Mouse (Mus musculus): ENCODE data around the gene Fam76b. TPM values are rescaled to one million over a fixed set of nuclear protein-coding genes. Genes with fewer than 3 reads are reported as not detected.

Fam76b gene
- polyA plus RNA-seq, 1 experiment from 2014 or later, result 21.4 TPM

DNA sequence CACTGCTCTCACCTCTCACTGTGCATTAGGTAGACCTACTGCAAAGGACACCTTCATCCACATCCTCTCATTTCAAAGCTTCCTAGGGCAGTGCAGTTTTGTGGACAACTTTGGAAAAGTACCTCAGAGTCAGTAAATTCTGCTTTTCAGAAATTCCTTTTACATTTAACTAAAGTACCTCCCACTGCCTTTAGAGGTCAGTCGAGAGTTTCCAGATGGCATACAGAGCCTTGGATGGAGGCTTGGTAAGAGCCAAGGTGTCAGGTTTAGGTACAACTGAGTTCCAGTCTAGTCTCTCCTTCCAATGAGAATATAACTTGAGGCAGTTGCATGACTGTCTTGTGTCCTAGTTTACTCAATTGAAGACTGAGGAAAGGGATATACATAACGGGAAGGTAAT is 46.8 kb downstream of the Fam76b start:
- 38% methylated on average over 2 of the region's 2 CpGs for WGBS
- Histone ChIP-seq H3K4me3 (no peak overlapping the region), H3K4me1 (no peaks in the 10 kb centered on the region), H3K9ac (no peak overlapping the region), H3K9me3 (no peaks in the 10 kb centered on the region), H3K36me3 (no peaks in the 10 kb centered on the region), H3K27me3 (no peaks in the 10 kb centered on the region), H3K4me2 (no peak overlapping the region), H3K27ac (no peak overlapping the region)
- no peak for ATAC-seq (ENCODE audit: insufficient number of reproducible peaks, low FRiP score, low TSS enrichment, low read depth)

DNA sequence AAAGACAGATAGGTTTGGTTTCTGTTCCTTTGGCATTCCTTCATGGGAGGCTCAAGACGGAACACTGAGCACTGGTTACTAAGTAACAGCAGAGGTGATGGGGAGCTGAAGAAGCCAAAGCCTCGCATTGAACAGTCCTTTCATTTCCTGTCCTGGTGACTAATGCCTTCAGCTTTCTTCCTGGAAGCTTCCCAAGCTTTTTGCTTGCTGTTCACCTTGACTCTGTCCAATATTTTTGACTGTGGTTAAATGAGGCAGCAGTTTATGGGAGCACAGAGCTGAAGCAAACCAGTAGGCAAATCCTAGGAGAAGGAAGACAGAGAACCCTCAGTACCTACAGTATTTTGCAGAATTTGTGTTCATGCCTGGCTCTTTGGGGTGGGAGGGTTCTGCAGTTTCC is 47.8 kb downstream of the Fam76b start:
- Histone ChIP-seq H3K4me2 (no peak overlapping the region), H3K4me1 (no peaks in the 10 kb centered on the region), H3K9me3 (no peaks in the 10 kb centered on the region), H3K36me3 (no peaks in the 10 kb centered on the region), H3K27me3 (no peaks in the 10 kb centered on the region), H3K4me3 (no peak overlapping the region), H3K27ac (no peak overlapping the region), H3K9ac (no peak overlapping the region)
- WGBS, result 48% methylated on average over 2 of the region's 2 CpGs
- ATAC-seq (ENCODE audit: insufficient number of reproducible peaks, low FRiP score, low TSS enrichment, low read depth), result no peak

DNA sequence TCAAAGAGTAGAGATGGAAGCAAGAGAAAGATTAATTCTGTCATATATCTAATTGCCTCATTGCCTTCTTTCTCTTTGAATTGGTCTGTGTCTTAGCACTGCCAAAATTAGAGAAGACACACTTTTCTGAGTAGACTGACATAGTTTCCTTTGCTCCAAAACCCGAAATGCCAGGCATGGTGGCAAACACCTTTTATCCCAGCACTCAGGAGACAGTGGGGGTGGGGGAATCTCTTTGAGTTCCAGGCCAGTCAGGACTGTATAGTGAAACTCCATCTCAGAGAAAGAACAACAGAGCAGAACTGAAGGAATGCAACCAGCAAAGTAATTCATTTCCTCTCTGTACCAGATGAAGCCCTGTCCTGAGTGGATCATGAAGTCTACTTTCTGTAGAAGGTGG is 53.2 kb downstream of the Fam76b start:
- H3K9ac ChIP-seq, result no peak overlapping the region
- H3K4me2 ChIP-seq, result no peak overlapping the region
- H3K27me3 ChIP-seq, result no peaks in the 10 kb centered on the region
- 45% methylated on average over 1 of the region's 1 CpGs for WGBS
- H3K27ac ChIP-seq, result no peak overlapping the region
- H3K9me3 ChIP-seq, result no peaks in the 10 kb centered on the region
- no peaks in the 10 kb centered on the region for H3K4me1 ChIP-seq
- H3K4me3 ChIP-seq, result no peak overlapping the region
- no peaks in the 10 kb centered on the region for H3K36me3 ChIP-seq
- ATAC-seq (ENCODE audit: insufficient number of reproducible peaks, low FRiP score, low TSS enrichment, low read depth), result no peak

DNA sequence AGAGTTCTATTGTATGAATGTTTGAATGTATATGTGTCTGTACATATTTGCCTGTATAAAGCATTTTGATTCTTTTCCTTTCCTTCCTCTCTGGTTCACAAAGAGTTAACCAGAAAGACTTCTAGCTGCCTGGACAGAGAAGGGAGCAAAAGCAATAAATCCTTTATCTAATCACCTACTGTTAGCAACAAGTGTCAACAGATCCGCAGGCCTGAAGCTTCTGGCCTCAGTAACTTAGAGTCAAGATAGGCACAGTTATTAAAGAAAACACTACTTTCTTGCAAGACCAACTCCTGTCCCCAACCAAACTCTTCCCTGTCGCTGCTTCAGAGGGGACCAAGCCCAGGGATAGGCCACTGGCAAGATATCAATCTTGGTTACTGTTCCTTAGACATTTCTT is 55.0 kb downstream of the Fam76b start:
- no peaks in the 10 kb centered on the region for H3K4me1 ChIP-seq
- H3K27me3 ChIP-seq, result no peaks in the 10 kb centered on the region
- no peak for ATAC-seq (ENCODE audit: insufficient number of reproducible peaks, low FRiP score, low TSS enrichment, low read depth)
- H3K9me3 ChIP-seq, result no peaks in the 10 kb centered on the region
- no peak overlapping the region for H3K27ac ChIP-seq
- no peak overlapping the region for H3K4me3 ChIP-seq
- no peaks in the 10 kb centered on the region for H3K36me3 ChIP-seq
- no peak overlapping the region for H3K9ac ChIP-seq
- no peak overlapping the region for H3K4me2 ChIP-seq
- WGBS, result 11% methylated on average over 2 of the region's 2 CpGs

DNA sequence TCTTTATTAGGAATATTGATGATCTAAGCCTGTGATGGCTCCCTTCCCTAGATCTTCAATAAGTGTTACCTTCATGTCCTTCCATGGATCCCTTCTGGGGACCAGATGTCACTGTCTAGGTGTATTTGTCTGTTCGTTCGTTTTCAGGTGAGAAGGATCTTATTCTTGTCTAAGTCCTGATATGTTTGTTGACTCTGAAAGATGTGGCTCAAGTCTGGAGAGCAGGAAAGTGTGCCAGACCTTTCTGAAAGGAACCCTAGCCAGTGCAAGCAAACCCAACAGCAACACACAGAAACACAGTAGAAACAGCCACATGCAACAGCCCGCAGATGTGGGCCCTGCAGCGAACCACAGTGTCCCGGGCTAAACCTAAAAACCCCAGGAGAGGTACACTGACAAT is 61.5 kb downstream of the Fam76b start:
- Histone ChIP-seq H3K9ac (no peak overlapping the region), H3K4me1 (peaks cover 8% of the 10 kb centered on the region; the same call in 1 of the 2 replicates), H3K4me2 (no peak overlapping the region), H3K4me3 (no peak overlapping the region), H3K27me3 (no peaks in the 10 kb centered on the region), H3K9me3 (no peaks in the 10 kb centered on the region), H3K27ac (no peak overlapping the region), H3K36me3 (no peaks in the 10 kb centered on the region)
- no peak for ATAC-seq (ENCODE audit: insufficient number of reproducible peaks, low FRiP score, low TSS enrichment, low read depth)
- WGBS, result 73% methylated on average over 5 of the region's 5 CpGs

DNA sequence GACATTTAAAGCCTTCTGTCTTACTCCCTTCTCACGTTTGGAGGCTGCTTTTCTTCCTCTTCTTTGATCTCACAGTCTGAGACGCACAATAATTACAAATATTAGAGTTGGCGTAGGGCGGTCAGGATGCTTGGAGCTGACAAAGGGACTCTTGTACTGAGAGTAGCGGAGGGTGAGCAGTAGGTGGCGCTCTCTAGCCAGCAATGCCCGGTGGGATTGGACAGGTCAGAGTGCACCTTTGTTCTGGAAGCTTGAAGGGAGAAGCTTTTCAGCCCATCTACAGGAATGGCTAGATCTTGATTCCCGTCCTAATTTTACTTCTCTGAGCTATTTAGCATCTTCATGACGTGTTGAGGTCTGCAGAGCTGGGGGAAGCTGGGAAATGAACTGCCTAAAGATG is 62.1 kb downstream of the Fam76b start:
- no peak for ATAC-seq (ENCODE audit: insufficient number of reproducible peaks, low FRiP score, low TSS enrichment, low read depth)
- H3K27ac ChIP-seq, result no peak overlapping the region
- no peak overlapping the region for H3K4me3 ChIP-seq
- H3K36me3 ChIP-seq, result no peaks in the 10 kb centered on the region
- peaks cover 8% of the 10 kb centered on the region; the same call in 1 of the 2 replicates for H3K4me1 ChIP-seq
- no peaks in the 10 kb centered on the region for H3K27me3 ChIP-seq
- no peak overlapping the region for H3K4me2 ChIP-seq
- WGBS, result 6% methylated on average over 9 of the region's 9 CpGs
- no peaks in the 10 kb centered on the region for H3K9me3 ChIP-seq
- H3K9ac ChIP-seq, result no peak overlapping the region

DNA sequence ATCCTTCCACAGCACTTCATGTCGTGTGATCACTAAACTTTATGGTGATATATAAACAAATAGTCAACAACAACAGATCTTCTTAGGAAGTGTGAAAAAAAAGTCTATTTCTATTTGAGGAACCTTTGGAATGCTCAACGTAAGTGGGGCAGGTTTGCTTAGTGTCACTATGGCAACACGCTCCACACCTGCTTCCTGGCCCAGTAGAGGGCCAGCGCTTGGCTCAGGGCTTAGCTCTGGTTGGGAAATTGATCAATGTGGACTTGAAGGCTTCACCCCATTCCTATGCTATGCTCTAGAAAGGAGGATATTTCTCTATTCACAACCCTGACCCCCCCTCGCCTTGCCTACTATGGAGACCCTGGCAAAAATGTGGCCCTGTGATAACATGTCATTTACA is 62.7 kb downstream of the Fam76b start:
- ATAC-seq (ENCODE audit: insufficient number of reproducible peaks, low FRiP score, low TSS enrichment, low read depth), result no peak
- WGBS, result 58% methylated on average over 5 of the region's 5 CpGs

DNA sequence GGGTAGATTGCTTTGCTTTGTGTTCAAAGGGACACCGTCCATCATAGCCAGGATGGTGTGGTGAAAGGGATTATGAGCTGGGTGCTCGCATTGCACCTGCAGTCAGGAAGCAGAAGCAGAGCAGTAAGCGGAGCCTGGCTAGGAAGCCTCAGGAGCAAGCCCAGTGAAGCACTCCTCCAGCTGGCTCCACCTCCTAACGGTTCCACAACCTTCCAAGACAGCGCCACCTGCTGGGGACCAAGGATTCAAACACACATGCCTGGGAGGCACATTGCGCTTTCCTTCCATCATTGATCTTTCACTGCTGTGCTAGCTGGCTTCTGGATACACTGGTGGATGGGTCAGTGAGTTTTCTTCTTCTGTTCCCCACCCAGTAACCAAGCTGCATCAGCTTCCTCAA is 64.4 kb downstream of the Fam76b start:
- Histone ChIP-seq H3K4me1 (peaks cover 8% of the 10 kb centered on the region; the same call in 1 of the 2 replicates), H3K4me3 (no peak overlapping the region), H3K27me3 (no peaks in the 10 kb centered on the region), H3K27ac (no peak overlapping the region), H3K9me3 (no peaks in the 10 kb centered on the region), H3K4me2 (no peak overlapping the region), H3K36me3 (no peaks in the 10 kb centered on the region), H3K9ac (no peak overlapping the region)
- ATAC-seq (ENCODE audit: insufficient number of reproducible peaks, low FRiP score, low TSS enrichment, low read depth), result no peak
- 92% methylated on average over 6 of the region's 6 CpGs for WGBS

More for the DNA sequence above, 62.7 kb downstream of the Fam76b start:
- Histone ChIP-seq H3K9ac (no peak overlapping the region), H3K4me1 (peaks cover 8% of the 10 kb centered on the region; the same call in 1 of the 2 replicates), H3K4me2 (no peak overlapping the region), H3K27me3 (no peaks in the 10 kb centered on the region), H3K27ac (no peak overlapping the region), H3K4me3 (no peak overlapping the region), H3K36me3 (no peaks in the 10 kb centered on the region), H3K9me3 (no peaks in the 10 kb centered on the region)

DNA sequence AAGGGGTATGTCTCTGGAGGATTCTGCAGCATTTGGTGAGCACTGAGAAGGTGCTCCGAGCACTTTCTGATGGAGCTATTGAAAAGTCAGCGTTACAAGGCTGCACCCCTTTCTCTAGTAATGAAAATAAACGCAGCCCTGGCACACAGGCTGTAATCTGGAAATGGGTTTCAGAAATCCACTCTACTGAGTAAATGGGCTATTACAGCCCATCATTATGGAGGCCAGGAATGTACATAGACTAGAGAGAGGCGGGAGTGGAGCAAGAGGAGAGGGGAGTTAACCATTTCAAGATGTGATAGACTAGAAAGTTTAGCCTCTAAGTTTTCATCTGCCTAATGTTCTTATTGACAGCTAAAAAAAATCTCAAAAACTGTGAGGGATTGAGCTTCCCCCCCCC is 65.5 kb downstream of the Fam76b start:
- WGBS, result 19% methylated on average over 4 of the region's 4 CpGs

DNA sequence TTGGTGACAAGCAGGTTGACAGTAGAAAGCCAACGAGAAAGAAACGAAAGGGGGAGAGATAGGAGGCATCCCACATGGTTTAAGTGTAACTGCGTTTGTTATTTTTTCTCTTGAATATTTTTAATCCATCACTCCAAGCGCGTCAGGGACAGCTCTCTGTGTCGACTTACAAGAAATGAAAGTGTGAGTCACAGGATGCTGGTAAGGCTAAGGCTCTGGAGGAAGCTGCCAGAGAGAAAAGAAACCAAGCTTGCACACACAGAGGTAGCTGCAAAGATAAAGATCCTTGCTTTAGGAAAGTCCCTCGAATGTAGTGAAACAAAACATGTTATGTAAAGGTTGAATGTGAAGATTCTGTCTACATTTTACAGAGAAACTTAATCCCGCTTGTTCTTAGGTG is 67.0 kb downstream of the Fam76b start:
- Histone ChIP-seq H3K9me3 (no peaks in the 10 kb centered on the region), H3K36me3 (no peaks in the 10 kb centered on the region), H3K27ac (no peak overlapping the region), H3K9ac (no peak overlapping the region), H3K4me2 (no peak overlapping the region), H3K4me1 (peaks cover 8% of the 10 kb centered on the region; the same call in 1 of the 2 replicates), H3K4me3 (no peak overlapping the region), H3K27me3 (no peaks in the 10 kb centered on the region)
- 60% methylated on average over 8 of the region's 8 CpGs for WGBS
- ATAC-seq (ENCODE audit: insufficient number of reproducible peaks, low FRiP score, low TSS enrichment, low read depth), result no peak

More for the DNA sequence above, 65.5 kb downstream of the Fam76b start:
- Histone ChIP-seq H3K27ac (no peak overlapping the region), H3K9ac (no peak overlapping the region), H3K4me2 (no peak overlapping the region), H3K36me3 (no peaks in the 10 kb centered on the region), H3K27me3 (no peaks in the 10 kb centered on the region), H3K9me3 (no peaks in the 10 kb centered on the region), H3K4me1 (peaks cover 8% of the 10 kb centered on the region; the same call in 1 of the 2 replicates), H3K4me3 (no peak overlapping the region)
- ATAC-seq (ENCODE audit: insufficient number of reproducible peaks, low FRiP score, low TSS enrichment, low read depth), result no peak

DNA sequence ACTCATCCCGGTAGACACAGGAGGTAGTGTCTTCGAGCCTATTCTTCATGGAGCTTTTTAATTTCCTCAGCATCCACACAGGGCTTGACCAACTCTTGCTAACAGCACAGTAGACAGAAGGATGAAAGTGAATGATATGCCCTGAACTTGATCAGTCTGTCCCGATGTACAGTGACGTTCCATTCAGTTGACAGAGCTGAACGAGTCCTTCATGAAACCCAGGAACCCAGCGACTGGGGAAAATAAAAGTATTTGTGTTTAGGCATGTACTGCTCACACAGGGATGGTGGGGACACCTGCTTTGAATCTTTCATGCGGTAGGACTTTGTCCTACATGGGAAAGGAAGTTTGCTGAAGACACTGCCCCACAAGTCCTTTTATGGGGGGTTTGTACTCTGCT is 67.4 kb downstream of the Fam76b start:
- Histone ChIP-seq H3K4me2 (no peak overlapping the region), H3K4me3 (no peak overlapping the region), H3K9me3 (no peaks in the 10 kb centered on the region), H3K27me3 (no peaks in the 10 kb centered on the region), H3K27ac (no peak overlapping the region), H3K36me3 (no peaks in the 10 kb centered on the region), H3K9ac (no peak overlapping the region), H3K4me1 (peaks cover 5% of the 10 kb centered on the region; the same call in 1 of the 2 replicates)
- WGBS, result 83% methylated on average over 7 of the region's 7 CpGs
- ATAC-seq (ENCODE audit: insufficient number of reproducible peaks, low FRiP score, low TSS enrichment, low read depth), result no peak

DNA sequence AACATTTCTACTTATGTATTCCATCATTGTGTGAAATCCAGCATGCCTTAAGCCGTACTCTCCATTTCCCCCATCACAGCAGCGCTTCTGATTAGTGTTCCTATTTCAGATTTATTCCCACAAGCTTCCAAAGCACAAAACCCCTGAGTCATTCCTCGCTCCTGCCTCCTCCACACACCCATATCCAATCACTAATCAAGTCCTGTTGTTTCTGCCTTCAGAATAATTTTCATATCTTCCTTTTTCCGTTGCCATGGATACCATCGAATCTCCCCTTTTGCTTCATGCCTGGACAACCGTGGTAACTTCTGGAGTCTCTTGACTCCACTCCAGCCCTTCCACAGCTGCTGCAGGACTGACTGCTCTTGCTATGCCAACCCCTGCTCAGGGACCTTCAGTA is 68.5 kb downstream of the Fam76b start:
- Histone ChIP-seq H3K36me3 (no peaks in the 10 kb centered on the region), H3K27me3 (no peaks in the 10 kb centered on the region), H3K9me3 (no peaks in the 10 kb centered on the region), H3K4me3 (no peak overlapping the region), H3K27ac (no peak overlapping the region), H3K4me2 (no peak overlapping the region), H3K4me1 (peaks cover 5% of the 10 kb centered on the region; the same call in 1 of the 2 replicates), H3K9ac (no peak overlapping the region)
- ATAC-seq (ENCODE audit: insufficient number of reproducible peaks, low FRiP score, low TSS enrichment, low read depth), result no peak
- WGBS, result 73% methylated on average over 6 of the region's 6 CpGs

All from limb, embryonic 15.5 days (tissue).